Mouse (Mus musculus) lung, adult 2 months (tissue): ENCODE results near the gene Zbed4.

ENCODE experiments used
- CTCF ChIP-seq: fragments of 200-500 bp; IDR thresholded peaks from 2 replicates; pipeline ENCODE4 v1.5.1; 2011; ENCODE audit warnings: mild to moderate bottlenecking, low read length, control low read depth; ENCODE audit not compliant: insufficient read depth
- POLR2A ChIP-seq: fragments of 200-500 bp; IDR thresholded peaks from 2 replicates; pipeline ENCODE4 v1.6.1; 2011; ENCODE audit warnings: low read depth, mild to moderate bottlenecking, control low read depth, low read length, borderline replicate concordance; ENCODE audit errors: extremely low read depth

DNA sequence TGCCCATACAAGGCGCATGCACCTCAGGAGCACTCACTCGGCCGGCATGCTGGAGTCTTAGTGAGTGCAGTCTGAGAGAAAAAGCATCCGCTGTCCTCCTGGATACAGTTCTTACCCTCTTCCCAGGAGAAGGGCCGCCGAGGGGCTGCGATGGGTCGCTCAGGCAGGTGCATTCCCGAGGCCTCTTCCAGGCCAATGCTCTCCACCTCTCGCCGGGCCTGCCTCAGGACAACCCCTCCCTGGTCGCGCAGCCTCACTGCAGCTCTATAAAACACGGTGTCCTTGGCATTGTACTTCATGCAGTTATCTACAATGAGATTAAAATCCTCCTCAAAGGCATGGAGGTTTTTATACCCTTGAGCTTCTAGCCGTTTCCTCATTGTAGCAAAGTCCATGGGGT lies 39.0 kb upstream of the Zbed4 start:
- TF ChIP-seq CTCF (no peak), POLR2A (no peak)
